Mouse (Mus musculus) limb, embryonic 11.5 days (tissue): ENCODE data around the gene Pomp. TPM values are rescaled to one million over a fixed set of nuclear protein-coding genes. Genes with fewer than 3 reads are reported as not detected.

Source experiments
- ATAC-seq: fragments of 200-750 bp; cut with Nextera tagmentation; 2 replicates; pipeline ENCODE4 v1.8.0; 2017; ENCODE audit warnings: low read depth; ENCODE audit not compliant: insufficient number of reproducible peaks, low FRiP score, low TSS enrichment
- DNase-seq: peaks from one replicate; pipeline ENCODE4 v3.0.0-alpha.2; 2015; ENCODE audit warnings: low spot score
- H3K27ac ChIP-seq: fragments of 300-500 bp; sonication (generic); replicated peaks from 2 replicates; pipeline ENCODE4 v1.5.1; 2014; ENCODE audit warnings: low read depth, mild to moderate bottlenecking, low read length
- H3K27me3 ChIP-seq: fragments of 300-500 bp; sonication (generic); 2 replicates; pipeline ENCODE4 v1.6.1; 2014; ENCODE audit warnings: mild to moderate bottlenecking, low read length, mixed read lengths; ENCODE audit not compliant: control insufficient read depth, insufficient read depth
- H3K36me3 ChIP-seq: fragments of 300-500 bp; sonication (generic); 2 replicates; pipeline ENCODE4 v1.6.1; 2014; ENCODE audit warnings: mild to moderate bottlenecking, low read length, moderate library complexity, mixed read lengths; ENCODE audit not compliant: control insufficient read depth, insufficient read depth
- H3K4me1 ChIP-seq: fragments of 300-500 bp; sonication (generic); 2 replicates; pipeline ENCODE4 v1.6.1; 2014; ENCODE audit warnings: low read length, mixed read lengths; ENCODE audit not compliant: control insufficient read depth, insufficient read depth
- H3K4me2 ChIP-seq: fragments of 300-500 bp; sonication (generic); 2 replicates; pipeline ENCODE4 v1.6.1; 2014; ENCODE audit warnings: low read depth, mild to moderate bottlenecking, moderate library complexity; ENCODE audit not compliant: severe bottlenecking
- H3K4me3 ChIP-seq: fragments of 300-500 bp; sonication (generic); 2 replicates; pipeline ENCODE4 v1.5.1; 2014; ENCODE audit warnings: low read depth, low read length
- H3K9ac ChIP-seq: fragments of 300-500 bp; sonication (generic); 2 replicates; pipeline ENCODE4 v1.6.1; 2014; ENCODE audit warnings: mild to moderate bottlenecking, low read length
- H3K9me3 ChIP-seq: fragments of 300-500 bp; sonication (generic); 2 replicates; pipeline ENCODE4 v1.6.1; 2016; ENCODE audit warnings: low read length; ENCODE audit not compliant: control insufficient read depth
- WGBS: fragments of 180-500 bp; shearing (Covaris S2); extraction: QIAGEN DNeasy Blood & Tissue Kit; methylation state at CpG from one replicate; pipeline ENCODE4 v1.1.7; 2014; 5-methylcytosine and 5-hydroxymethylcytosine counted together
- polyA plus RNA-seq: library from polyadenylated mRNA; unstranded; fragments of >200 nt; fragmentation: Nextera tagmentation; extraction: Ambion mirVana; gene quantifications from 2 replicates; pipeline ENCODE4 v1.2.1, GENCODE M21; 2014

The Pomp gene
- polyA plus RNA-seq, 1 experiment from 2014 or later: 518 TPM

GRCm38 (mm10) chr5:147843340-147843739 is 16.9 kb upstream of the Pomp start:
- H3K4me1 ChIP-seq: no peaks in the 10 kb centered on the region
- ATAC-seq (no peak), DNase-seq (no peak)
- no peak overlapping the region for H3K4me2 ChIP-seq
- H3K27me3 ChIP-seq: no peaks in the 10 kb centered on the region
- no peaks in the 10 kb centered on the region for H3K9me3 ChIP-seq
- H3K36me3 ChIP-seq: no peaks in the 10 kb centered on the region
- WGBS: 56% methylated on average over 7 of the region's 7 CpGs
- H3K27ac ChIP-seq: no peak overlapping the region
- H3K4me3 ChIP-seq: no peak overlapping the region
- no peak overlapping the region for H3K9ac ChIP-seq

GRCm38 (mm10) chr5:147845319-147845718 is 14.9 kb upstream of the Pomp start:
- Histone ChIP-seq H3K36me3 (no peaks in the 10 kb centered on the region), H3K27me3 (no peaks in the 10 kb centered on the region), H3K27ac (no peak overlapping the region), H3K9me3 (no peaks in the 10 kb centered on the region), H3K4me2 (no peak overlapping the region), H3K4me1 (no peaks in the 10 kb centered on the region), H3K4me3 (no peak overlapping the region), H3K9ac (no peak overlapping the region)
- no peak for ATAC-seq
- DNase-seq: no peak
- WGBS: 73% methylated on average over 3 of the region's 3 CpGs

- Histone ChIP-seq H3K4me2 (no peak overlapping the region), H3K9me3 (no peaks in the 10 kb centered on the region), H3K36me3 (no peaks in the 10 kb centered on the region), H3K27me3 (no peaks in the 10 kb centered on the region), H3K27ac (no peak overlapping the region), H3K9ac (no peak overlapping the region), H3K4me3 (no peak overlapping the region), H3K4me1 (no peaks in the 10 kb centered on the region)
- no peak for DNase-seq
- ATAC-seq: no peak
- WGBS: 84% methylated on average over 5 of the region's 5 CpGs
Observed at GRCm38 (mm10) chr5:147847361-147847760, 12.9 kb upstream of the Pomp start.

GRCm38 (mm10) chr5:147848164-147848863 is 11.9 kb upstream of the Pomp start:
- no peak overlapping the region for H3K27ac ChIP-seq
- no peak overlapping the region for H3K4me3 ChIP-seq
- no peaks in the 10 kb centered on the region for H3K4me1 ChIP-seq
- 0 out of 2 replicates have a peak, but pooled peaks have one; percentile 70 for ATAC-seq
- WGBS: 25% methylated on average over 16 of the region's 16 CpGs
- H3K27me3 ChIP-seq: no peaks in the 10 kb centered on the region
- DNase-seq: peak; percentile 86
- no peaks in the 10 kb centered on the region for H3K9me3 ChIP-seq
- H3K9ac ChIP-seq: no peak overlapping the region
- no peaks in the 10 kb centered on the region for H3K36me3 ChIP-seq
- no peak overlapping the region for H3K4me2 ChIP-seq

GRCm38 (mm10) chr5:147850194-147850593 is 10.1 kb upstream of the Pomp start:
- Histone ChIP-seq H3K4me2 (no peak overlapping the region), H3K27ac (no peak overlapping the region), H3K9me3 (no peaks in the 10 kb centered on the region), H3K4me1 (no peaks in the 10 kb centered on the region), H3K4me3 (no peak overlapping the region), H3K9ac (no peak overlapping the region), H3K36me3 (no peaks in the 10 kb centered on the region), H3K27me3 (no peaks in the 10 kb centered on the region)
- WGBS: 83% methylated on average over 7 of the region's 7 CpGs
- DNase-seq (no peak), ATAC-seq (no peak)

GRCm38 (mm10) chr5:147860076-147860448 is 199 bp upstream of the Pomp start:
- Histone ChIP-seq H3K9me3 (no peaks in the 10 kb centered on the region), H3K36me3 (peaks cover 13% of the 10 kb centered on the region), H3K27me3 (no peaks in the 10 kb centered on the region), H3K4me3 (peak overlapping the region; percentile 91), H3K4me2 (peak overlapping the region; percentile 83), H3K4me1 (peaks cover 4% of the 10 kb centered on the region), H3K9ac (peak overlapping the region; percentile 91), H3K27ac (no peak overlapping the region)
- 0 out of 2 replicates have a peak, but pooled peaks have one; percentile 5 for ATAC-seq
- WGBS: 2% methylated on average over 18 of the region's 18 CpGs
- DNase-seq: no peak

- ATAC-seq: no peak
- H3K27ac ChIP-seq: no peak overlapping the region
- no peak overlapping the region for H3K9ac ChIP-seq
- H3K4me3 ChIP-seq: no peak overlapping the region
- H3K4me1 ChIP-seq: no peaks in the 10 kb centered on the region
- WGBS: 94% methylated on average over 4 of the region's 4 CpGs
- H3K9me3 ChIP-seq: no peaks in the 10 kb centered on the region
- peaks cover 23% of the 10 kb centered on the region for H3K36me3 ChIP-seq
- no peaks in the 10 kb centered on the region for H3K27me3 ChIP-seq
- DNase-seq: no peak
- no peak overlapping the region for H3K4me2 ChIP-seq
Observed at GRCm38 (mm10) chr5:147868674-147869073, 8.4 kb downstream of the Pomp start.

- Histone ChIP-seq H3K9ac (no peak overlapping the region), H3K4me2 (no peak overlapping the region), H3K9me3 (no peaks in the 10 kb centered on the region), H3K36me3 (peaks cover 20% of the 10 kb centered on the region), H3K4me1 (no peaks in the 10 kb centered on the region), H3K27ac (no peak overlapping the region), H3K27me3 (no peaks in the 10 kb centered on the region), H3K4me3 (no peak overlapping the region)
- no peak for ATAC-seq
- no peak for DNase-seq
- 93% methylated on average over 6 of the region's 6 CpGs for WGBS
Observed at GRCm38 (mm10) chr5:147869568-147869967, 9.3 kb downstream of the Pomp start.

GRCm38 (mm10) chr5:147870296-147870695 is 10.0 kb downstream of the Pomp start:
- 67% methylated on average over 1 of the region's 1 CpGs for WGBS
- peaks cover 20% of the 10 kb centered on the region for H3K36me3 ChIP-seq
- DNase-seq (no peak), ATAC-seq (no peak)
- H3K27me3 ChIP-seq: no peaks in the 10 kb centered on the region
- no peak overlapping the region for H3K4me3 ChIP-seq
- no peak overlapping the region for H3K27ac ChIP-seq
- no peaks in the 10 kb centered on the region for H3K4me1 ChIP-seq
- H3K9ac ChIP-seq: no peak overlapping the region
- H3K4me2 ChIP-seq: no peak overlapping the region
- H3K9me3 ChIP-seq: no peaks in the 10 kb centered on the region
